27 mouse cellular contexts compared by ENCODE assay signal in the genomic region with DNA sequence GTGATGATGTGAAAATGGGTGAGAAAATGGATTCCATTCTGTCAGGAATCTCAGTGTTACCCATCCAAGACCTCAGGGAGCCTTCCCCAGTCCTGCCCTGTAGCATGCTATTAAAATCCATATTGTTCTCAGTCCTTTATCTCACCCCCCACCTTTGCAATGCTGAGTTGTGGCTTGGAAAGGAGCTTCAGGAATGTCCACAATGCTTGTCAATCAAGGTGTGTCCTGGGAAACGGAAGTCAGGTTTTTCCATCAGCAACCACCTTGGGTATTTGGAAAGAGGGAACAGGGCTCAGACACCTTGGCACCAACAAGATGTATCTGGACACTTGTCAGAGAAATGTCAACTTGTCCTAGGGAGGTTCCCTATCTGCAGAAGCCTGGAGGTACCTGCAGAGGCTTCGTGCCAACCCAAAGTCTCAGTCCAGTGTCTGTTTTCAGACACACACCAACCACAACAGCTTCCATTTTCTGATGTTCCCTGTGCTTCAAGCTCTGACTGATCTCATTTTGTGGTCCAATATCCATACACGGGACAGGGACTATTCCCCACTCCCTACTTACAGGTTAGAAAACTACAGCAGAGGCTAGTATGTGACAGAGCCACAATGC.
A peak's percentile ranks its signal among the peaks of the same experiment; 100 is the strongest.
DNase-seq lines count a peak whose midpoint lies in the region; ATAC-seq and TF ChIP-seq lines count a peak whose summit lies in the region.
"Had no signal": no experiment of that assay in that cellular context is flagged by ENCODE, and none has a peak within 500 bp of the region (broad histone marks: within the 10 kb centered on the region; RNA-seq: fewer than 3 reads in every experiment).

No protein-coding gene starts in this region.

- ATAC-seq in lung, postnatal 0 days, result peak; percentile 73
- ATAC-seq: CD4-positive, CD25-positive, alpha-beta regulatory T cell, adult 4 months; forebrain, embryonic 14.5 days; forebrain, postnatal 0 days; Patski had no signal

- TF ChIP-seq CTCF in lung, postnatal 0 days (IDR thresholded peaks at IDR 0.05), result no peak

- intact Hi-C loops in heart, postnatal 14 days (cut with DNase I), result no loop called here

- TF ChIP-seq EP300 in lung, postnatal 0 days (IDR thresholded peaks at IDR 0.05), result peak; percentile 92

- no peaks in the 10 kb centered on the region for H3K27me3 ChIP-seq in heart, embryonic 10.5 days (ENCODE audit: insufficient read depth, poor library complexity, severe bottlenecking)
- H3K27me3 ChIP-seq in lung, postnatal 0 days (replicated peaks; ENCODE audit: insufficient read depth, low read length), result no peaks in the 10 kb centered on the region
- H3K27me3 ChIP-seq: CH12.LX; embryonic facial prominence, embryonic 13.5 days; embryonic facial prominence, embryonic 15.5 days; forebrain, embryonic 12.5 days; Patski had no signal

- H3K9ac ChIP-seq in lung, postnatal 0 days (replicated peaks; ENCODE audit: low read depth), result no peak overlapping the region
- H3K9ac ChIP-seq: embryonic facial prominence, embryonic 13.5 days; embryonic facial prominence, embryonic 15.5 days; forebrain, embryonic 12.5 days; forebrain, postnatal 0 days had no signal

- peaks cover 19% of the 10 kb centered on the region; the same call in 1 of the 2 replicates for H3K4me1 ChIP-seq in heart, embryonic 10.5 days
- H3K4me1 ChIP-seq in lung, postnatal 0 days (ENCODE audit: insufficient read depth, low read depth, low read length), result no peaks in the 10 kb centered on the region; the same call in 1 of the 2 replicates
- H3K4me1 ChIP-seq: forebrain, embryonic 12.5 days had no signal

- H3K4me2 ChIP-seq in lung, postnatal 0 days (replicated peaks; ENCODE audit: low read depth, low read length), result no peak overlapping the region
- H3K4me2 ChIP-seq: embryonic facial prominence, embryonic 13.5 days; embryonic facial prominence, embryonic 15.5 days; forebrain, embryonic 12.5 days had no signal

- no peak overlapping the region for H3K27ac ChIP-seq in heart, embryonic 10.5 days
- H3K27ac ChIP-seq in lung, postnatal 0 days (ENCODE audit: low read length), result peak overlapping the region; percentile 20; the same call in 1 of the 2 replicates
- H3K27ac ChIP-seq: embryonic facial prominence, embryonic 13.5 days; embryonic facial prominence, embryonic 15.5 days; forebrain, embryonic 10.5 days; forebrain, embryonic 12.5 days had no signal

- WGBS in heart, embryonic 10.5 days, result 81% methylated on average over 3 of the region's 3 CpGs
- 62% methylated on average over 3 of the region's 3 CpGs for WGBS in lung, postnatal 0 days

- DNase-seq in cerebellum, postnatal 14 days, result peak; percentile 12 to 32
- no peak for DNase-seq in cerebellum, adult 11-12 months
- DNase-seq in heart, embryonic 10.5 days (ENCODE audit: low spot score), result peak; percentile 62
- no peak for DNase-seq in heart, postnatal 14 days
- DNase-seq in lung, postnatal 0 days (ENCODE audit: low spot score), result peak; percentile 46
- no peak for DNase-seq in lung, postnatal 14 days
- peak; percentile 17 for DNase-seq in R1 (ENCODE audit: low read depth, low spot score)
- DNase-seq: adrenal gland, adult 2 months; adrenal gland, postnatal 10 days; adrenal gland, postnatal 25 days; B cell, adult 2 months; cerebellum, adult 11 months; cerebellum, adult 2 months; cerebellum, adult 9-10 months; cerebellum, postnatal 36 days; embryo, embryonic 11 days; forebrain, postnatal 0 days had no signal

- no peaks in the 10 kb centered on the region for H3K9me3 ChIP-seq in heart, embryonic 10.5 days
- no peaks in the 10 kb centered on the region for H3K9me3 ChIP-seq in lung, postnatal 0 days (ENCODE audit: low read length)
- H3K9me3 ChIP-seq: embryonic facial prominence, embryonic 13.5 days; embryonic facial prominence, embryonic 15.5 days; forebrain, embryonic 10.5 days; forebrain, embryonic 12.5 days; G1E had no signal

- H3K4me3 ChIP-seq in heart, embryonic 10.5 days, result no peak overlapping the region
- H3K4me3 ChIP-seq in lung, postnatal 0 days (ENCODE audit: low read depth, low read length), result no peak overlapping the region
- H3K4me3 ChIP-seq: embryonic facial prominence, embryonic 13.5 days; embryonic facial prominence, embryonic 15.5 days; erythroblast, embryonic 14.5 days; forebrain, embryonic 10.5 days; forebrain, embryonic 12.5 days had no signal

- no peaks in the 10 kb centered on the region for H3K36me3 ChIP-seq in heart, embryonic 10.5 days
- H3K36me3 ChIP-seq in lung, postnatal 0 days (ENCODE audit: insufficient read depth, low read length), result no peaks in the 10 kb centered on the region
- H3K36me3 ChIP-seq: embryonic facial prominence, embryonic 13.5 days; embryonic facial prominence, embryonic 15.5 days; forebrain, embryonic 10.5 days; forebrain, embryonic 12.5 days; G1E had no signal

Comparison
In these comparisons a context has a peak if more than half of its experiments do, and no peak if none do; other contexts are left out.
1. DNase-seq: peak in cerebellum, postnatal 14 days (2 of 2), heart, embryonic 10.5 days (single experiment), lung, postnatal 0 days (single experiment) and R1 (single experiment); none in cerebellum, adult 11-12 months (single experiment), heart, postnatal 14 days (0 of 2) and lung, postnatal 14 days (single experiment).